Mouse (Mus musculus): ENCODE results near the gene Cacnb2.

DNA sequence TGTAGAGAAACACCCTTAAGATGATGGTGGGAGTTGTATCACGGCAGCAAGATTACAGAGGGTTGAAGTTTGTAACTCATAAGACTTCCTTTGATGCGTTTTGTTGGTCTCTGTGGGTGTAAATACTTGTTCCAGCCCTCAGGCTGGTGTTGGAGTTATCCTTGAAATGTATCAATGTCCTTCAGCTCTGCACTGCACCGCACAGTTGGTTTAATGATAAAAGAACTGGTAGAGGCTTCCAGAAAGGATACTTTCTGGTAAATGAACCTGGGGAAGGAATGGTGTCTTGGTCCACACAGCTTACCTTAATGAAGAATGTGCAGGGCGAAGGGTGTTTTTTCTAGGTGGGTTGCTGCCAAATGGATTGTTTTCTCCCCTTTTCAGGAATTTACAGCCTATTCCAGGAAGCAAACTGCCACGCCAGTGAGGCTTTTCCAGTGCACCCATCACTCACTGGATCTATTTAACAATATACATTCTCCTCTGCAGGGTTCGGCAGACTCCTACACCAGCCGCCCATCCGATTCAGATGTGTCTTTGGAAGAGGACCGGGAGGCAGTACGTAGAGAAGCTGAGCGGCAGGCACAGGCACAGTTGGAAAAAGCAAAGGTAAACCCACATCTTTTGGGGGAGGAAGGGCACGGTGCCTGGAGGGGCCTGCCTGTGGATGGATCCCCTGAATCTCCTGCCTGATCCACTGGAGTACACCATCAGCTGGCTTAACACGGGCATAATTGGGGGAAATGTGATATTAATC is 271.6 kb downstream of the Cacnb2 start:
- TF ChIP-seq CHD2 (IDR thresholded peaks at IDR 0.05; ENCODE audit: low read depth, low read length) = no peak
- no peak for TF ChIP-seq ZC3H11A (IDR thresholded peaks at IDR 0.05; ENCODE audit: borderline replicate concordance, low read depth, low read length)

All from ES-E14 (cell line).